Mouse (Mus musculus) neural tube, embryonic 12.5 days (tissue): ENCODE data around the gene Galntl5. TPM values are rescaled to one million over a fixed set of nuclear protein-coding genes. Genes with fewer than 3 reads are reported as not detected.
A peak's percentile ranks its signal among the peaks of the same experiment; 100 is the strongest.

Source experiments
- ATAC-seq: fragments of 200-750 bp; cut with Nextera tagmentation; 2 replicates; pipeline ENCODE4 v1.8.0; 2017; ENCODE audit warnings: low read depth, mild to moderate bottlenecking, moderate TSS enrichment, moderate library complexity; ENCODE audit not compliant: low FRiP score
- H3K27ac ChIP-seq: fragments of 300-500 bp; sonication (generic); 2 replicates; pipeline ENCODE4 v1.5.1; 2016
- H3K27me3 ChIP-seq: fragments of 300-500 bp; sonication (generic); replicated peaks from 2 replicates; pipeline ENCODE4 v1.6.1; 2016; ENCODE audit warnings: mild to moderate bottlenecking
- H3K36me3 ChIP-seq: fragments of 300-500 bp; sonication (generic); 2 replicates; pipeline ENCODE4 v1.6.1; 2016; ENCODE audit warnings: mild to moderate bottlenecking
- H3K4me1 ChIP-seq: fragments of 300-500 bp; sonication (generic); 2 replicates; pipeline ENCODE4 v1.6.1; 2016
- H3K4me2 ChIP-seq: fragments of 300-500 bp; sonication (generic); replicated peaks from 2 replicates; pipeline ENCODE4 v1.6.1; 2016; ENCODE audit warnings: mild to moderate bottlenecking
- H3K4me3 ChIP-seq: fragments of 300-500 bp; sonication (generic); 2 replicates; pipeline ENCODE4 v1.5.1; 2016
- H3K9ac ChIP-seq: fragments of 300-500 bp; sonication (generic); 2 replicates; pipeline ENCODE4 v1.6.1; 2016; ENCODE audit warnings: mild to moderate bottlenecking
- H3K9me3 ChIP-seq: fragments of 300-500 bp; sonication (generic); 2 replicates; pipeline ENCODE4 v1.6.1; 2016; ENCODE audit warnings: mild to moderate bottlenecking
- WGBS: fragments of 180-500 bp; shearing (Covaris S2); methylation state at CpG from one replicate; pipeline ENCODE4 v1.1.7; 2016; 5-methylcytosine and 5-hydroxymethylcytosine counted together
- polyA plus RNA-seq: library from polyadenylated mRNA; unstranded; fragments of >200 nt; fragmentation: Nextera tagmentation; extraction: Ambion mirVana; gene quantifications from 2 replicates; pipeline ENCODE4 v1.2.1, GENCODE M21; 2016

Galntl5 gene
- polyA plus RNA-seq, result not detected in 2 replicates

GRCm38 (mm10) chr5:25181004-25181531 is at the start of gene Galntl5:
Gene Galntl5 (plus strand): TSS chr5:25181460.
- ATAC-seq, result no peak
- Histone ChIP-seq H3K27ac (no peak within 1 kb of the TSS), H3K36me3 (no peaks in the 10 kb centered on the region)

GRCm38 (mm10) chr5:25146705-25147104 is 34.6 kb upstream of the Galntl5 start:
- H3K9me3 ChIP-seq, result no peaks in the 10 kb centered on the region
- no peak overlapping the region for H3K9ac ChIP-seq
- H3K27ac ChIP-seq, result no peak overlapping the region
- H3K4me2 ChIP-seq, result no peak overlapping the region
- no peaks in the 10 kb centered on the region for H3K27me3 ChIP-seq
- WGBS, result 77% methylated on average over 7 of the region's 7 CpGs
- H3K4me1 ChIP-seq, result no peaks in the 10 kb centered on the region
- no peaks in the 10 kb centered on the region for H3K36me3 ChIP-seq
- no peak for ATAC-seq
- H3K4me3 ChIP-seq, result no peak overlapping the region

More at GRCm38 (mm10) chr5:25181004-25181531, at the start of gene Galntl5:
- Histone ChIP-seq H3K4me1 (no peaks in the 10 kb centered on the region), H3K9me3 (no peaks in the 10 kb centered on the region), H3K4me3 (no peak within 1 kb of the TSS), H3K9ac (no peak within 1 kb of the TSS), H3K27me3 (no peaks in the 10 kb centered on the region), H3K4me2 (no peak within 1 kb of the TSS)
- WGBS, result 82% methylated on average over 1 of the region's 1 CpGs

DNA sequence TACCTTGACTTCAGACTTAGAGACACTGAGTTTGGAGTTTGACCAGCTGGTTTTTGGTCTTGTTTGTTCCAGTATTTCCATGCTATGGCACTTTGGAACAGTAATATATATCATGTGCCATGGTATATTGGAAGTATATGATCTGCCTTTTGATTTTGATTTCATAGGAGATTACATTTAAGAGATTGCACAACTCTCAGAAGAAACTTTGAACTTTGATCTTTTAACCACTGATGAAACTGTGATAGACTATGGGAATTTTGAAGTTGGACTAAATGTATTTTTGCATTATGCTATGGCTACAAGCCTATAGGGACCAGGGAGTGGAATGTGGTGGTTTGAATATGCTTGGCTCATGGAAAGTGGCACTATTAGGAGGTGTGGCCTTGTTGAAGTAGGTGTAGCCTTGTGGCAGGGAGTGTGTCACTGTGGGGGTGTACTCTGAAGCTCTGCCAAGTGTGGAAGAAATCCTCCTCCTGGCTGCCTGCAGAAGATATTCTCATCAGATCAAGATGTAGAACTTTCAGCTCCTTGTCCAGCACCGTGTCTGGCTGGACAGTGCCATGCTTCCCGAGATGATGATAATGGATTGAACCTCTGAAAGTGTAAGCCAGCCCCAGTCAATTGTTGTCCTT is 31.8 kb upstream of the Galntl5 start:
- Histone ChIP-seq H3K9me3 (no peaks in the 10 kb centered on the region), H3K9ac (no peak overlapping the region), H3K4me3 (no peak overlapping the region), H3K4me1 (no peaks in the 10 kb centered on the region), H3K27ac (no peak overlapping the region), H3K4me2 (no peak overlapping the region), H3K27me3 (no peaks in the 10 kb centered on the region), H3K36me3 (no peaks in the 10 kb centered on the region)
- 88% methylated on average over 2 of the region's 2 CpGs for WGBS
- no peak for ATAC-seq

GRCm38 (mm10) chr5:25153491-25153890 is 27.8 kb upstream of the Galntl5 start:
- WGBS, result 86% methylated on average over 2 of the region's 2 CpGs
- Histone ChIP-seq H3K36me3 (no peaks in the 10 kb centered on the region), H3K4me1 (no peaks in the 10 kb centered on the region), H3K4me2 (no peak overlapping the region), H3K9ac (no peak overlapping the region), H3K27ac (no peak overlapping the region), H3K9me3 (no peaks in the 10 kb centered on the region), H3K27me3 (no peaks in the 10 kb centered on the region), H3K4me3 (no peak overlapping the region)
- ATAC-seq, result no peak

DNA sequence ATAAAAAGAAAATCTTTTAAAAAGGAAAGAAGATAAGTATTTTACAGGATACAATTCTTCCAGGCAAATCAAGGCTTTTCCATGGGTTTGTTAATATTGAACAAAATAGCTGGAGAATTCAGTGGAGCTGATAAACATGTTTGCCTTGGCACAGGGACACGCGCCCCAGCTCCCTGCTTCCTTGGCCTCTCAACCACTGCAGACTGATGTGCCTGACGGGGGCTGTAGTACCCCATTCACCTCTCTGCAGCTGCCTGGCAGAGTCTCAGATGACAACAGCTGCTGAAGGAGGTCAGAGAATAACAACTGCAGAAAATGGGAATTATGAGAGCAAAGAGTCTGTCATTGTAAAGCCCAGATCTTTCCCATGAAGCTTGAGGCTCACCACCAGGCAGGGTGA is 27.3 kb upstream of the Galntl5 start:
- Histone ChIP-seq H3K36me3 (no peaks in the 10 kb centered on the region), H3K4me2 (no peak overlapping the region), H3K27me3 (no peaks in the 10 kb centered on the region), H3K4me1 (no peaks in the 10 kb centered on the region), H3K9me3 (no peaks in the 10 kb centered on the region), H3K9ac (no peak overlapping the region), H3K4me3 (no peak overlapping the region), H3K27ac (no peak overlapping the region)
- WGBS, result 77% methylated on average over 3 of the region's 3 CpGs
- ATAC-seq, result no peak

DNA sequence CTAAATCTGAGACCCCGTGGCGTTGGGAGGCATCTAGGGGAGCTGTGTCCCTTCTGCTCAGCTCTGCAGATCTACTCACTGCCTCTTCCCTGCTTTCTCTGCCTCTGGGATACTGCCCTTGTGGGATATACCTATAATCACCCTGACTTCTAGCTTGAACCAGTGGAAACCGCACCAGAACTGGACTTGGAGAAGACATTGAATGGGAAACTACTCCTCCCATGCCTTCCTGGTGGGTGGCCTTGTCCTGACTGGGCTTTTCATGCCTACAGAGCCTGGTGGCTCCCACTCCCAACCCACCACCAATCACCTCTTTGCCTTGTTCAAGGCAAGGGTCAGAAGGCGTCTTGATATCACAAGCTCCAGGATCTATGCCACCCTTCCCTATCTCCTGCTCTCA is 26.4 kb upstream of the Galntl5 start:
- no peaks in the 10 kb centered on the region for H3K4me1 ChIP-seq
- no peak overlapping the region for H3K27ac ChIP-seq
- no peaks in the 10 kb centered on the region for H3K27me3 ChIP-seq
- 91% methylated on average over 4 of the region's 4 CpGs for WGBS
- no peak overlapping the region for H3K4me3 ChIP-seq
- no peak overlapping the region for H3K9ac ChIP-seq
- no peaks in the 10 kb centered on the region for H3K9me3 ChIP-seq
- no peak for ATAC-seq
- H3K36me3 ChIP-seq, result no peaks in the 10 kb centered on the region
- no peak overlapping the region for H3K4me2 ChIP-seq

DNA sequence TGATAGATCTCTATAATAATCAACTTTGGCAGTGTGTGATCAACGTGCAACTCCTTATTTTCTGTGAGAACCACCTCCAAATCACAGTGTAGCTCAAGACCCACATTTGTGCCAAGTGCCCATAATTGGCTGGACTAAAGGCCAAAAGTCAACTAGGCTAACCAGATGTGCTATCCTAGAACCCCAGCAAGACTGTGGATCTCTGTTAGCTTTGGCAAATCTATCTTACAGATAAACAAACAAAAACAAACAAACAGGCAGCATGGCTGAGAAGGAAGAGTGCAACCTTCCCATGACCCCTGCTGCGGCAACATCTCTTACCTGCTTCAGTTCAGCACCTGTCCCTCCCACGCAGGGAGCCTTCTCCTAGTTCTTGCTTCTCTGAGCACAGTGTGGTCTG is 25.9 kb upstream of the Galntl5 start:
- H3K9me3 ChIP-seq, result no peaks in the 10 kb centered on the region
- H3K9ac ChIP-seq, result no peak overlapping the region
- H3K4me3 ChIP-seq, result no peak overlapping the region
- H3K27me3 ChIP-seq, result no peaks in the 10 kb centered on the region
- no peak for ATAC-seq
- no peak overlapping the region for H3K27ac ChIP-seq
- H3K36me3 ChIP-seq, result no peaks in the 10 kb centered on the region
- H3K4me1 ChIP-seq, result no peaks in the 10 kb centered on the region
- WGBS, result 93% methylated on average over 3 of the region's 3 CpGs
- H3K4me2 ChIP-seq, result no peak overlapping the region

DNA sequence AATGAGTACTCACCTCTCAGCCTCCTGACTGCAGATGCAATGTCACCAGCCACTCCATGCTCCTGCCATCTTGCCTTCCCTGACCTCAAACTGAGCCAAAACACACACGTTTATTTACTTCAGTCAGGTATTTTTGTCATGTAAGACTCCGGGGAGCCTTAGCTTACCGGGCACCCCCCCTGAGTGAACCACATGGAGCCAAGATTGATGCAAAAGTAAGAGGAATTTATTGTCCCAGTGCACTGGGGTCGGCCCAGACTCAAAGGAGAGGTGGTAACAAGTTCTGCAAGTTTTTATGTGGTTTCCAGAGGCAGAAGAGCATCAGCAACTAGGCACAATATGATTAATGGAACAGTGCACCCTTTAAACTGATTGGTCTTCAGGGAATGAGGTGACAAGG is 24.1 kb upstream of the Galntl5 start:
- H3K36me3 ChIP-seq, result no peaks in the 10 kb centered on the region
- no peak overlapping the region for H3K27ac ChIP-seq
- no peak for ATAC-seq
- H3K4me1 ChIP-seq, result peaks cover 4% of the 10 kb centered on the region; the same call in 1 of the 2 replicates
- WGBS, result 39% methylated on average over 4 of the region's 4 CpGs
- H3K9ac ChIP-seq, result no peak overlapping the region
- no peak overlapping the region for H3K4me2 ChIP-seq
- H3K9me3 ChIP-seq, result no peaks in the 10 kb centered on the region
- H3K4me3 ChIP-seq, result no peak overlapping the region
- no peaks in the 10 kb centered on the region for H3K27me3 ChIP-seq

DNA sequence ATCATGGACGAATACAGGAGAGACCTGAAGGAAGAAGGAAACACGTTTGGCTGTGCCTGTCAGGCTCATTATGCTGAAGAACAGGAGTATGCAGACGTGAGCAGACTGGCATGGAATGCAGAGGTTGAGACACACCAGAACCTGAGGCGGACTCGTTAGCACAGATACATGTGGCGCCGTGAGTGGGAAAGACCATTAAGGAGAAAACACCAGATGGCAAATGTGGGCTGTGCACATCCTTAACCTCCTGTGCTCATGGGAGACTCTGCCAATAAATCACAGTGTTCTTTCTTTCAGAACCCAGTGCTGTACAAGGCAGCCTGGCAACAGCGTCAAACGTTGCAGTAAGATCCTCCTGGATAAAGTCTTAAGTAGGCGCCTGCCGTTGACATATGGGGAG is 20.7 kb upstream of the Galntl5 start:
- Histone ChIP-seq H3K9ac (no peak overlapping the region), H3K4me1 (peaks cover 4% of the 10 kb centered on the region; the same call in 1 of the 2 replicates), H3K36me3 (no peaks in the 10 kb centered on the region), H3K4me3 (no peak overlapping the region), H3K4me2 (no peak overlapping the region), H3K27ac (no peak overlapping the region), H3K9me3 (no peaks in the 10 kb centered on the region), H3K27me3 (no peaks in the 10 kb centered on the region)
- 51% methylated on average over 11 of the region's 11 CpGs for WGBS
- peak; percentile 68; the same call in 1 of the 2 replicates for ATAC-seq

DNA sequence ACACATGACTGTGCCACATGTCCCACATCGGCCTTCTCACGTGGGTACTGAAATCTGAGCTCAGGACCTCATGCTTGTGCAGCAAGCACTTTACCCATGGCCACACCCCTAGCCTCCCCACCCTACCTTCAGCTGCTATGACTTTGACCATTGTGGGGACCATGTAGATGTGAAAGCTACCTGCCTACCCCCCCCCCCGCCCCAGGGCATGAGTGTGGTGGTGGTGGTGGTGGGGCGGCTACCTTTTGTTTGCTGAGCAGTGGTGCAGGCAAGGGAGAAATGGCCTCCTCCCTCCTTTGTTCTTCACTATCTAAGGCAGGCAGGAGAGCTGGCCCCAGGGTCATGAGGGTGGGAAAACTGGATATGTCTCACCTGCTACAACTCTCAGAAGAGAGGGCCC is 18.3 kb upstream of the Galntl5 start:
- no peak overlapping the region for H3K27ac ChIP-seq
- H3K4me1 ChIP-seq, result peaks cover 4% of the 10 kb centered on the region; the same call in 1 of the 2 replicates
- no peak overlapping the region for H3K4me2 ChIP-seq
- ATAC-seq, result no peak
- H3K27me3 ChIP-seq, result no peaks in the 10 kb centered on the region
- H3K9ac ChIP-seq, result no peak overlapping the region
- H3K9me3 ChIP-seq, result no peaks in the 10 kb centered on the region
- H3K36me3 ChIP-seq, result no peaks in the 10 kb centered on the region
- H3K4me3 ChIP-seq, result no peak overlapping the region
- WGBS, result 83% methylated on average over 4 of the region's 4 CpGs

- Histone ChIP-seq H3K36me3 (no peaks in the 10 kb centered on the region), H3K27me3 (no peaks in the 10 kb centered on the region), H3K4me3 (no peak overlapping the region), H3K9ac (no peak overlapping the region), H3K4me1 (peaks cover 4% of the 10 kb centered on the region; the same call in 1 of the 2 replicates), H3K9me3 (no peaks in the 10 kb centered on the region), H3K4me2 (no peak overlapping the region), H3K27ac (no peak overlapping the region)
- ATAC-seq, result no peak
- WGBS, result 90% methylated on average over 3 of the region's 3 CpGs
Measured at GRCm38 (mm10) chr5:25163938-25164337, 17.3 kb upstream of the Galntl5 start.

- no peak overlapping the region for H3K4me3 ChIP-seq
- WGBS, result 90% methylated on average over 1 of the region's 1 CpGs
Measured at GRCm38 (mm10) chr5:25164341-25164740, 16.9 kb upstream of the Galntl5 start.

More at GRCm38 (mm10) chr5:25164341-25164740, 16.9 kb upstream of the Galntl5 start:
- Histone ChIP-seq H3K9ac (no peak overlapping the region), H3K27me3 (no peaks in the 10 kb centered on the region), H3K4me2 (no peak overlapping the region), H3K4me1 (peaks cover 4% of the 10 kb centered on the region; the same call in 1 of the 2 replicates), H3K27ac (no peak overlapping the region), H3K36me3 (no peaks in the 10 kb centered on the region), H3K9me3 (no peaks in the 10 kb centered on the region)
- no peak for ATAC-seq
